Mouse (Mus musculus) CH12.LX (cell line): Measurements from ENCODE around the gene Mapk8ip3.

ENCODE experiments used
- CTCF ChIP-seq, 2 experiments: IDR thresholded peaks in 1 of 2; conservative IDR thresholded peaks in 1 of 2; 2 replicates each; pipeline ENCODE4 v1.5.1; 2011 to 2012; ENCODE audit warnings: low read depth in 2 of 2, low read length in 2 of 2, improper control_type of control experiment in 1 of 2, inconsistent platforms in 1 of 2, mild to moderate bottlenecking in 1 of 2, moderate library complexity in 1 of 2
- E2F4 ChIP-seq: IDR thresholded peaks from 2 replicates; pipeline ENCODE4 v1.6.1; 2011; ENCODE audit warnings: low read depth, low read length, improper control_type of control experiment; ENCODE audit not compliant: insufficient replicate concordance
- EP300 ChIP-seq: IDR thresholded peaks from 2 replicates; pipeline ENCODE4 v1.6.1; 2011; ENCODE audit warnings: low read length, improper control_type of control experiment
- ETS1 ChIP-seq: conservative IDR thresholded peaks from 2 replicates; pipeline ENCODE4 v1.6.1; 2012; ENCODE audit warnings: low read depth, mild to moderate bottlenecking, inconsistent platforms, low read length, improper control_type of control experiment, moderate library complexity
- HCFC1 ChIP-seq: IDR thresholded peaks from 2 replicates; pipeline ENCODE4 v1.6.1; 2012; ENCODE audit warnings: low read depth, mild to moderate bottlenecking, inconsistent platforms, low read length, improper control_type of control experiment
- MAX ChIP-seq: IDR thresholded peaks from 2 replicates; pipeline ENCODE4 v1.6.1; 2011; ENCODE audit warnings: low read length, improper control_type of control experiment
- MAZ ChIP-seq: IDR thresholded peaks from 2 replicates; pipeline ENCODE4 v1.6.1; 2012; ENCODE audit warnings: low read depth, mild to moderate bottlenecking, inconsistent platforms, low read length, improper control_type of control experiment, moderate library complexity
- NELFE ChIP-seq: IDR thresholded peaks from 2 replicates; pipeline ENCODE4 v1.6.1; 2011; ENCODE audit warnings: low read depth, low read length, improper control_type of control experiment
- POLR2A ChIP-seq: IDR thresholded peaks from 2 replicates; pipeline ENCODE4 v1.6.1; 2011; ENCODE audit warnings: low read depth, mild to moderate bottlenecking, improper control_type of control experiment, low read length
- TBP ChIP-seq: conservative IDR thresholded peaks from 2 replicates; pipeline ENCODE4 v1.6.1; 2011; ENCODE audit warnings: low read depth, low read length, improper control_type of control experiment
- ZKSCAN1 ChIP-seq: IDR thresholded peaks from 2 replicates; pipeline ENCODE4 v1.6.1; 2012; ENCODE audit warnings: low read depth, inconsistent platforms, low read length, improper control_type of control experiment, borderline replicate concordance

DNA sequence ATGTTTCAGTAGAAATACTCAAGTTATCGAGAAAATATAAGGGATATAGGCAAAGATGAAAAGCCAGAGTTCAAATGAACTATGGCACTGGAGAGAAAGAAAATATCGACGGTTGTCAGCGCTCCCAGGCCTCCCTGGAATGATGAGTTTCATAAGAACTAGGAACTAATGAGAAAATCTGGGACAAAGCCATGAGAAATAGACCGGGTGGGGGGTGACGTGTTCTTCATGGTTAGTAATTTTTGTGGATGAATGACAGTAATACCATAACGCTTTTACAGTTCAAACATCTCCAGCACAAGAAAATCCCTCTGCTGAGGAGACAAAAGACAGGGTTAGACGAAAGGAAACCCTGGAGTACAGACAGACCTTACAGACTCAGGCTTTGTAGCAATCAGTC is 22.6 kb upstream of the Mapk8ip3 start:
- TF ChIP-seq HCFC1 (no peak), EP300 (no peak), CTCF (conservative IDR thresholded peaks at IDR 0.05 in 1 of 2, IDR thresholded peaks at IDR 0.05 in 1 of 2; ENCODE audit: low read depth in 2 of 2, low read length in 2 of 2) (no peak), NELFE (no peak), POLR2A (no peak), MAX (no peak), E2F4 (no peak), TBP (no peak), MAZ (no peak), ZKSCAN1 (no peak), ETS1 (no peak)
